Mouse (Mus musculus): ENCODE results near the gene Ccdc149. TPM values are rescaled to one million over a fixed set of nuclear protein-coding genes. Genes with fewer than 3 reads are reported as not detected.

The Ccdc149 gene
- polyA plus RNA-seq, 1 experiment, result 0.48 TPM

DNA sequence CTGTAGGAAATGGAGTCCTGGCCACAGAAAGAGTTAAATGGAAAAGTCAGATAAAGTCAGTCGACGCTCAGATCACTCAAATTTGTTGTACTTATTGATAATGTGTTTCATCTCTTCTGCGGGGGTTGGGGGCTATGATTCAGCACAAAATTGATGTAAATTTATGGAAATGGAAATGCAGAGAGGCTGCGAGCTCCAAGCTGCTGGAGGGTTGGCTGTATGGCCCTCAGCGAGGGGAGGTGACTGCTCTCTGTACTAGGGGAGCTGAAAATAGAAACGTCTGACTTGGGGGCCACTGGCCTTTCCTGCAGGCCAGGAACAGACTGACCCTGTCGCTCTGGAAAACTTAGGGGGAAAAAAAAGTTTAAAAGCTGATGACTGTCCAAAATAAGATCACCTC lies 5.5 kb upstream of the Ccdc149 start:
- H3K4me3 ChIP-seq (ENCODE audit: low read depth, low read length), result no peak overlapping the region
- TF ChIP-seq EP300 (IDR thresholded peaks at IDR 0.05; ENCODE audit: insufficient read depth, low read depth, low read length), result no peak
- TF ChIP-seq CTCF (IDR thresholded peaks at IDR 0.05; ENCODE audit: low read depth, low read length), result no peak
- no peak for TF ChIP-seq POLR2A (IDR thresholded peaks at IDR 0.05; ENCODE audit: insufficient read depth, low read length)
- H3K9ac ChIP-seq (ENCODE audit: low read depth, poor library complexity, severe bottlenecking), result peak overlapping the region; percentile 4; the same call in 1 of the 2 replicates
- no peak overlapping the region for H3K27ac ChIP-seq (ENCODE audit: insufficient read depth, low read length)
- H3K27me3 ChIP-seq (ENCODE audit: control insufficient read depth, insufficient read depth, low read length, poor library complexity, severe bottlenecking), result peaks cover 4% of the 10 kb centered on the region
- H3K4me1 ChIP-seq (ENCODE audit: control insufficient read depth, insufficient read depth, low read length), result no peaks in the 10 kb centered on the region
- peaks cover 8% of the 10 kb centered on the region for H3K9me3 ChIP-seq (replicated peaks; ENCODE audit: control insufficient read depth, insufficient read depth, low read length, poor library complexity, severe bottlenecking)
- no peaks in the 10 kb centered on the region for H3K36me3 ChIP-seq (ENCODE audit: control insufficient read depth, insufficient read depth, low read length, poor library complexity, severe bottlenecking)

DNA sequence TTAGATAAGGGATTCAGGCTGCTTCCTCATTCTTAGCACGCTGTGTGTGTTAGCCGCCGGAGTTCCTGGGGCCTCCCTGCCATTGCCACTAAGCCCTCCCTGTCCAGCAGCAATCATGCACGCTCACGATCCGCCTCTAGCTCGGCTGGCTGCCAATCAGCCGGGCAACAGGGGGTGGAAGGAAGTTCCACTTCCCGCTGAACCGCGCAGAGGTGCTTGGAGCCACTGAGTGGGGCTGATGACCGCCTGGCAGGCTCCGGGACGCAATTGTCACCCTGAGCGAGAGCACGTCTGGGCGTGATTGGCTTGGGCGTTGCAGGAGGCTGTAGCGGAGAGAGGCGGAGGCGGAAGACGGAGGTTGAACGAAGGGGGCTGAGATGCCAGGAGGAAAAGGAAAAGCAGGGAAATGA lies 5.0 kb upstream of the Ccdc149 start:
- H3K27me3 ChIP-seq (ENCODE audit: control insufficient read depth, insufficient read depth, low read length, poor library complexity, severe bottlenecking), result peaks cover 4% of the 10 kb centered on the region
- H3K9me3 ChIP-seq (replicated peaks; ENCODE audit: control insufficient read depth, insufficient read depth, low read length, poor library complexity, severe bottlenecking), result peaks cover 8% of the 10 kb centered on the region
- H3K27ac ChIP-seq (ENCODE audit: insufficient read depth, low read length), result no peak overlapping the region
- peak overlapping the region; percentile 42 for H3K4me3 ChIP-seq (ENCODE audit: low read depth, low read length)
- H3K36me3 ChIP-seq (ENCODE audit: control insufficient read depth, insufficient read depth, low read length, poor library complexity, severe bottlenecking), result no peaks in the 10 kb centered on the region
- H3K9ac ChIP-seq (ENCODE audit: low read depth, poor library complexity, severe bottlenecking), result peak overlapping the region; percentile 4; the same call in 1 of the 2 replicates
- TF ChIP-seq EP300 (IDR thresholded peaks at IDR 0.05; ENCODE audit: insufficient read depth, low read depth, low read length) (0 out of 2 replicates have a peak, but pooled peaks have one; percentile 6), POLR2A (IDR thresholded peaks at IDR 0.05; ENCODE audit: insufficient read depth, low read length) (no peak), CTCF (IDR thresholded peaks at IDR 0.05; ENCODE audit: low read depth, low read length) (no peak)
- no peaks in the 10 kb centered on the region for H3K4me1 ChIP-seq (ENCODE audit: control insufficient read depth, insufficient read depth, low read length)

DNA sequence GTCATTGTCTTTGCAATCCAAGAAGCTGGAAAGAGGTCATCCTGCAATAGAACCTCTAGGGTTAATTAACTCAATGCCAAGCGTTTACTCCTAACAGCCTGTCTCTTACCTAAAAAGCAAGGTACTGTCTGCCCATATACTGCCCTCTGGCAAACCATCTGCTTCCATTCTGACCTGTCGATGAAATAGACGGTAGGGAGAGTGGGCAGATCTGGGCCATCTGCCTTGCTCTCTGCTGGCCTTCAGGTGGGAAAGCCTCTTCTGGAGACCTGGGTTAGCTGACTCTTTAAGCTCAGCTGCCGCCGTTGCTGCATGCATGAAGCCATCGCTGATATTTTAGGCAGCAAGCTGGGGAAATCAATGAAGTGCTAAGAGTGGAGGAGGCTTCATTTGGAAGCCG lies 2.7 kb upstream of the Ccdc149 start:
- no peak overlapping the region for H3K9ac ChIP-seq (ENCODE audit: low read depth, poor library complexity, severe bottlenecking)
- TF ChIP-seq POLR2A (IDR thresholded peaks at IDR 0.05; ENCODE audit: insufficient read depth, low read length) (no peak), EP300 (IDR thresholded peaks at IDR 0.05; ENCODE audit: insufficient read depth, low read depth, low read length) (no peak), CTCF (IDR thresholded peaks at IDR 0.05; ENCODE audit: low read depth, low read length) (no peak)
- no peak overlapping the region for H3K27ac ChIP-seq (ENCODE audit: insufficient read depth, low read length)
- H3K4me3 ChIP-seq (ENCODE audit: low read depth, low read length), result no peak overlapping the region
- H3K27me3 ChIP-seq (ENCODE audit: control insufficient read depth, insufficient read depth, low read length, poor library complexity, severe bottlenecking), result peaks cover 4% of the 10 kb centered on the region
- no peaks in the 10 kb centered on the region for H3K36me3 ChIP-seq (ENCODE audit: control insufficient read depth, insufficient read depth, low read length, poor library complexity, severe bottlenecking)
- H3K4me1 ChIP-seq (ENCODE audit: control insufficient read depth, insufficient read depth, low read length), result no peaks in the 10 kb centered on the region
- H3K9me3 ChIP-seq (replicated peaks; ENCODE audit: control insufficient read depth, insufficient read depth, low read length, poor library complexity, severe bottlenecking), result peaks cover 8% of the 10 kb centered on the region

DNA sequence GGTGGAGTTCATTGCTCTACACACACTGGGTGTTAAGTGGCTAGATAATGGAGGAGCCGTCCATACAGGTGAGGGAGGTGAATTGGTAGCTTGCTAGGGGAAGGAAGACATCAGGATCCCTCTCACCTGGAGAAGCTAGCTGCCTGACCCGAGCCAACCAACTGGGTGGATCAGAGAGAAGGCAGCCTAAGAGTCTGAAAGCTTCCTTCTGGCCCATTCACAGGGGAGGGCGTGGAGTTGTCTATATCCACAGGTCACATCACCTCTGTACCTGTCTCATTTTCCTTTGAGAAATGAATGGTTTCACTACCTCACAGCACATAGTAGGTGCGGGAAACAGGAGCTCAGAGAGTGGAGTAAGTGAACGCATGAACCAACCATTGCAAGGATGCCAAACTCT lies 770 bp downstream of the Ccdc149 start:
- H3K9me3 ChIP-seq (replicated peaks; ENCODE audit: control insufficient read depth, insufficient read depth, low read length, poor library complexity, severe bottlenecking), result no peaks in the 10 kb centered on the region
- no peaks in the 10 kb centered on the region for H3K36me3 ChIP-seq (ENCODE audit: control insufficient read depth, insufficient read depth, low read length, poor library complexity, severe bottlenecking)
- TF ChIP-seq EP300 (IDR thresholded peaks at IDR 0.05; ENCODE audit: insufficient read depth, low read depth, low read length) (no peak), POLR2A (IDR thresholded peaks at IDR 0.05; ENCODE audit: insufficient read depth, low read length) (no peak), CTCF (IDR thresholded peaks at IDR 0.05; ENCODE audit: low read depth, low read length) (no peak)
- no peak overlapping the region for H3K27ac ChIP-seq (ENCODE audit: insufficient read depth, low read length)
- no peaks in the 10 kb centered on the region for H3K27me3 ChIP-seq (ENCODE audit: control insufficient read depth, insufficient read depth, low read length, poor library complexity, severe bottlenecking)
- H3K9ac ChIP-seq (ENCODE audit: low read depth, poor library complexity, severe bottlenecking), result no peak overlapping the region
- H3K4me3 ChIP-seq (ENCODE audit: low read depth, low read length), result peak overlapping the region; percentile 69
- no peaks in the 10 kb centered on the region for H3K4me1 ChIP-seq (ENCODE audit: control insufficient read depth, insufficient read depth, low read length)

DNA sequence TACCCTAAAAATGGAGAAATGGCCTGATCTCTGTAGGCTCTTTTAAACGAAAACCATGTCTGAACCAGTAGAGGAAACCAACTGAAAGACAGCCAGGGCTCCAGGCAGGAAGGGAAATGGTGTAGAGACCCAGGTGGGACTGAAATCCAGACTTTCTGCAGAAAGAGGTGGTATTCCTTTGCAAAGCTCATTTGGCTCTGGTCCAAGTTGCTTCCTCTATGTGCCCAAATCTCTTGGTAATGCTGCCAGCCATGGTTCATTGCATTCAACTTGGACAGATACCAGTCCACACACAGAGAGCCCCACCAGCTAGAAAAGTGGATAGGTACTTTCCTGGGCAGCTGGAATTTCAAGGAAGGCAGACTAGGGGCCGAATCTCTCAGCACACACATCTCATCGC lies 3.5 kb downstream of the Ccdc149 start:
- no peaks in the 10 kb centered on the region; the same call in 1 of the 2 replicates for H3K9me3 ChIP-seq (replicated peaks; ENCODE audit: control insufficient read depth, insufficient read depth, low read length, poor library complexity, severe bottlenecking)
- H3K4me1 ChIP-seq (ENCODE audit: control insufficient read depth, insufficient read depth, low read length), result no peaks in the 10 kb centered on the region
- no peak overlapping the region for H3K9ac ChIP-seq (ENCODE audit: low read depth, poor library complexity, severe bottlenecking)
- H3K4me3 ChIP-seq (ENCODE audit: low read depth, low read length), result no peak overlapping the region
- no peaks in the 10 kb centered on the region for H3K27me3 ChIP-seq (ENCODE audit: control insufficient read depth, insufficient read depth, low read length, poor library complexity, severe bottlenecking)
- no peak overlapping the region for H3K27ac ChIP-seq (ENCODE audit: insufficient read depth, low read length)
- TF ChIP-seq POLR2A (IDR thresholded peaks at IDR 0.05; ENCODE audit: insufficient read depth, low read length) (no peak), CTCF (IDR thresholded peaks at IDR 0.05; ENCODE audit: low read depth, low read length) (no peak), EP300 (IDR thresholded peaks at IDR 0.05; ENCODE audit: insufficient read depth, low read depth, low read length) (no peak)
- no peaks in the 10 kb centered on the region for H3K36me3 ChIP-seq (ENCODE audit: control insufficient read depth, insufficient read depth, low read length, poor library complexity, severe bottlenecking)

DNA sequence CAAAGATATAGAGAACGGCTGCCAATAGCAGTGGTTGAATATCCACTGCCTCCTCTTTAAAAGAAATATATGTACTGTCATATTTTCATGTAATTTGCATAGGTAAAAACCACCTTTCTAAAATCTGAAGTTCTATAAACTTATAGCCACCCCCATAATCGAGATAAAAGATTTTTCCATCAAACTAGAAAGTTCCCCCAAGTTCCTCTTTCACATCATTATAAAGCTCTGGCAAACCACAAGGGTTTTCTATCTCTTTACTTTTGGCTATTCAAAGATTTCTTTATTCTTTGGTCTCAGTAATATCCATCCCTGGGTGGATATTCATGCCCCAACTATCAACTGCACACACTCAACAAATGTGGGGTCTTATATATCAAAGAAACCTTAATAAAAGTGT lies 8.9 kb downstream of the Ccdc149 start:
- H3K27me3 ChIP-seq (ENCODE audit: control insufficient read depth, insufficient read depth, low read length, poor library complexity, severe bottlenecking), result no peaks in the 10 kb centered on the region
- no peak overlapping the region for H3K9ac ChIP-seq (ENCODE audit: low read depth, poor library complexity, severe bottlenecking)
- no peak overlapping the region for H3K4me3 ChIP-seq (ENCODE audit: low read depth, low read length)
- H3K4me1 ChIP-seq (ENCODE audit: control insufficient read depth, insufficient read depth, low read length), result no peaks in the 10 kb centered on the region
- H3K27ac ChIP-seq (ENCODE audit: insufficient read depth, low read length), result no peak overlapping the region
- H3K36me3 ChIP-seq (ENCODE audit: control insufficient read depth, insufficient read depth, low read length, poor library complexity, severe bottlenecking), result no peaks in the 10 kb centered on the region
- no peaks in the 10 kb centered on the region; the same call in 1 of the 2 replicates for H3K9me3 ChIP-seq (replicated peaks; ENCODE audit: control insufficient read depth, insufficient read depth, low read length, poor library complexity, severe bottlenecking)
- TF ChIP-seq CTCF (IDR thresholded peaks at IDR 0.05; ENCODE audit: low read depth, low read length) (no peak), EP300 (IDR thresholded peaks at IDR 0.05; ENCODE audit: insufficient read depth, low read depth, low read length) (no peak), POLR2A (IDR thresholded peaks at IDR 0.05; ENCODE audit: insufficient read depth, low read length) (no peak)

Data from ES-Bruce4 (cell line).